Mouse (Mus musculus) lung, postnatal 25 days (tissue): ENCODE measurements around the gene Trhde.

Experiments
- DNase-seq: peaks from one replicate; pipeline ENCODE4 v3.0.0; 2022; ENCODE audit warnings: low spot score

Gene Trhde

GRCm38 (mm10) chr10:114735678-114736077, 66.4 kb downstream of the Trhde start:
- DNase-seq = no peak

GRCm38 (mm10) chr10:114735111-114735510, 67.0 kb downstream of the Trhde start:
- DNase-seq = no peak

GRCm38 (mm10) chr10:114725591-114725990, 76.5 kb downstream of the Trhde start:
- DNase-seq = no peak

- DNase-seq = no peak
Observed at GRCm38 (mm10) chr10:114701791-114702190, 100.3 kb downstream of the Trhde start.

GRCm38 (mm10) chr10:114671791-114672415, 130.2 kb downstream of the Trhde start:
- DNase-seq = no peak

GRCm38 (mm10) chr10:114593046-114593445, 209.1 kb downstream of the Trhde start:
- no peak for DNase-seq

- DNase-seq = no peak
Observed at GRCm38 (mm10) chr10:114578926-114579325, 223.2 kb downstream of the Trhde start.

GRCm38 (mm10) chr10:114567891-114568290, 234.2 kb downstream of the Trhde start:
- DNase-seq = no peak

GRCm38 (mm10) chr10:114509186-114509585, 292.9 kb downstream of the Trhde start:
- no peak for DNase-seq

GRCm38 (mm10) chr10:114488806-114489205, 313.3 kb downstream of the Trhde start:
- no peak for DNase-seq

GRCm38 (mm10) chr10:114455591-114455990, 346.5 kb downstream of the Trhde start:
- DNase-seq = no peak

- no peak for DNase-seq
Observed at GRCm38 (mm10) chr10:114448116-114448515, 354.0 kb downstream of the Trhde start.

- DNase-seq = no peak
Observed at GRCm38 (mm10) chr10:114418956-114419530, 383.1 kb downstream of the Trhde start.

- DNase-seq = no peak
Observed at GRCm38 (mm10) chr10:114415717-114416116, 386.4 kb downstream of the Trhde start.

GRCm38 (mm10) chr10:114405260-114405659, 396.8 kb downstream of the Trhde start:
- no peak for DNase-seq

- DNase-seq = no peak
Observed at GRCm38 (mm10) chr10:114403795-114404194, 398.3 kb downstream of the Trhde start.

- DNase-seq = no peak
Observed at GRCm38 (mm10) chr10:114370804-114371203, 431.3 kb downstream of the Trhde start.

GRCm38 (mm10) chr10:114363442-114363841, 438.7 kb downstream of the Trhde start:
- no peak for DNase-seq

- no peak for DNase-seq
Observed at GRCm38 (mm10) chr10:114362631-114363030, 439.5 kb downstream of the Trhde start.
